Mouse (Mus musculus) limb, embryonic 15.5 days (tissue): Measurements from ENCODE around the gene Flot1. TPM values are rescaled to one million over a fixed set of nuclear protein-coding genes. Genes with fewer than 3 reads are reported as not detected.

Experiments
- ATAC-seq: fragments of 200-750 bp; cut with Nextera tagmentation; 2 replicates; pipeline ENCODE4 v1.8.0; 2017; ENCODE audit warnings: low read depth, moderate TSS enrichment; ENCODE audit not compliant: insufficient number of reproducible peaks, low FRiP score, low TSS enrichment
- H3K27ac ChIP-seq: fragments of 300-500 bp; sonication (generic); 2 replicates; pipeline ENCODE4 v1.5.1; 2015; ENCODE audit warnings: moderate library complexity, mild to moderate bottlenecking, inconsistent platforms
- H3K27me3 ChIP-seq: fragments of 300-500 bp; sonication (generic); 2 replicates; pipeline ENCODE4 v1.6.1; 2015; ENCODE audit warnings: inconsistent platforms
- H3K36me3 ChIP-seq: fragments of 300-500 bp; sonication (generic); 2 replicates; pipeline ENCODE4 v1.6.1; 2015; ENCODE audit warnings: inconsistent platforms
- H3K4me1 ChIP-seq: fragments of 300-500 bp; sonication (generic); 2 replicates; pipeline ENCODE4 v1.6.1; 2015; ENCODE audit warnings: inconsistent platforms
- H3K4me2 ChIP-seq: fragments of 300-500 bp; sonication (generic); 2 replicates; pipeline ENCODE4 v1.6.1; 2015; ENCODE audit warnings: mild to moderate bottlenecking, inconsistent platforms
- H3K4me3 ChIP-seq: fragments of 300-500 bp; sonication (generic); 2 replicates; pipeline ENCODE4 v1.5.1; 2015; ENCODE audit warnings: mild to moderate bottlenecking, inconsistent platforms
- H3K9ac ChIP-seq: fragments of 300-500 bp; sonication (generic); 2 replicates; pipeline ENCODE4 v1.6.1; 2015; ENCODE audit warnings: inconsistent platforms
- H3K9me3 ChIP-seq: fragments of 300-500 bp; sonication (generic); 2 replicates; pipeline ENCODE4 v1.6.1; 2016; ENCODE audit warnings: inconsistent platforms
- WGBS: fragments of 180-500 bp; shearing (Covaris S2); methylation state at CpG from one replicate; pipeline ENCODE4 v1.1.7; 2015; 5-methylcytosine and 5-hydroxymethylcytosine counted together
- polyA plus RNA-seq: library from polyadenylated mRNA; unstranded; fragments of >200 nt; fragmentation: Nextera tagmentation; extraction: Ambion mirVana; gene quantifications from 2 replicates; pipeline ENCODE4 v1.2.1, GENCODE M21; 2015

Flot1 gene
- 60.2 and 70.9 TPM in 2 replicates for polyA plus RNA-seq

- Histone ChIP-seq H3K27ac (peak within 1 kb of the TSS; percentile 85), H3K4me1 (peaks cover 36% of the 10 kb centered on the region), H3K27me3 (no peaks in the 10 kb centered on the region), H3K4me3 (peak within 1 kb of the TSS; percentile 64), H3K36me3 (peaks cover 36% of the 10 kb centered on the region), H3K4me2 (peak within 1 kb of the TSS; percentile 94), H3K9ac (peak within 1 kb of the TSS; percentile 65), H3K9me3 (no peaks in the 10 kb centered on the region)
- peak; percentile 87 for ATAC-seq
- under 1% methylated on average over 45 of the region's 47 CpGs for WGBS
Measured at GRCm38 (mm10) chr17:35822964-35823937, at the start of gene Flot1. Gene Flot1, plus strand, starts transcription at chr17:35823230.

GRCm38 (mm10) chr17:35776811-35777609, 46.0 kb upstream of the Flot1 start:
- WGBS = 38% methylated on average over 13 of the region's 13 CpGs

GRCm38 (mm10) chr17:35778965-35779364, 44.1 kb upstream of the Flot1 start:
- no peak overlapping the region for H3K9ac ChIP-seq
- H3K4me1 ChIP-seq = peaks cover 12% of the 10 kb centered on the region
- 64% methylated on average over 6 of the region's 6 CpGs for WGBS
- no peak overlapping the region for H3K4me2 ChIP-seq
- no peak overlapping the region for H3K4me3 ChIP-seq
- H3K27me3 ChIP-seq = no peaks in the 10 kb centered on the region
- ATAC-seq = no peak
- no peak overlapping the region for H3K27ac ChIP-seq
- H3K9me3 ChIP-seq = no peaks in the 10 kb centered on the region
- no peaks in the 10 kb centered on the region for H3K36me3 ChIP-seq

More at GRCm38 (mm10) chr17:35776811-35777609, 46.0 kb upstream of the Flot1 start:
- ATAC-seq = 0 out of 2 replicates have a peak, but pooled peaks have one; percentile 56
- H3K4me1 ChIP-seq = peaks cover 12% of the 10 kb centered on the region
- no peaks in the 10 kb centered on the region for H3K36me3 ChIP-seq
- no peaks in the 10 kb centered on the region for H3K27me3 ChIP-seq
- H3K4me2 ChIP-seq = no peak overlapping the region
- no peak overlapping the region for H3K4me3 ChIP-seq
- no peak overlapping the region for H3K9ac ChIP-seq
- no peaks in the 10 kb centered on the region for H3K9me3 ChIP-seq
- H3K27ac ChIP-seq = peak overlapping the region; percentile 33

- Histone ChIP-seq H3K27ac (no peak overlapping the region), H3K4me1 (peaks cover 12% of the 10 kb centered on the region), H3K4me2 (no peak overlapping the region), H3K9me3 (no peaks in the 10 kb centered on the region), H3K4me3 (no peak overlapping the region), H3K9ac (no peak overlapping the region), H3K27me3 (no peaks in the 10 kb centered on the region), H3K36me3 (no peaks in the 10 kb centered on the region)
- no peak for ATAC-seq
- WGBS = 67% methylated on average over 10 of the region's 10 CpGs
Measured at GRCm38 (mm10) chr17:35779466-35780205, 43.4 kb upstream of the Flot1 start.

- no peak for ATAC-seq
- Histone ChIP-seq H3K27me3 (no peaks in the 10 kb centered on the region), H3K9ac (no peak overlapping the region), H3K27ac (no peak overlapping the region), H3K4me3 (no peak overlapping the region), H3K4me2 (no peak overlapping the region), H3K9me3 (no peaks in the 10 kb centered on the region), H3K36me3 (no peaks in the 10 kb centered on the region), H3K4me1 (peaks cover 12% of the 10 kb centered on the region)
- WGBS = 85% methylated on average over 7 of the region's 7 CpGs
Measured at GRCm38 (mm10) chr17:35780362-35780761, 42.7 kb upstream of the Flot1 start.

GRCm38 (mm10) chr17:35782398-35782797, 40.6 kb upstream of the Flot1 start:
- Histone ChIP-seq H3K4me2 (no peak overlapping the region), H3K4me3 (no peak overlapping the region), H3K36me3 (no peaks in the 10 kb centered on the region), H3K9me3 (no peaks in the 10 kb centered on the region), H3K27me3 (no peaks in the 10 kb centered on the region), H3K9ac (no peak overlapping the region), H3K4me1 (peaks cover 4% of the 10 kb centered on the region), H3K27ac (no peak overlapping the region)
- 78% methylated on average over 2 of the region's 2 CpGs for WGBS
- ATAC-seq = no peak

GRCm38 (mm10) chr17:35782924-35783323, 40.1 kb upstream of the Flot1 start:
- 71% methylated on average over 5 of the region's 5 CpGs for WGBS
- no peak overlapping the region for H3K4me3 ChIP-seq
- H3K27me3 ChIP-seq = no peaks in the 10 kb centered on the region

GRCm38 (mm10) chr17:35783944-35784343, 39.1 kb upstream of the Flot1 start:
- Histone ChIP-seq H3K36me3 (no peaks in the 10 kb centered on the region), H3K9me3 (no peaks in the 10 kb centered on the region), H3K4me1 (no peaks in the 10 kb centered on the region), H3K4me3 (no peak overlapping the region), H3K4me2 (no peak overlapping the region), H3K27me3 (no peaks in the 10 kb centered on the region), H3K27ac (no peak overlapping the region), H3K9ac (no peak overlapping the region)
- no peak for ATAC-seq
- 70% methylated on average over 6 of the region's 6 CpGs for WGBS

More at GRCm38 (mm10) chr17:35782924-35783323, 40.1 kb upstream of the Flot1 start:
- no peak for ATAC-seq
- no peaks in the 10 kb centered on the region for H3K4me1 ChIP-seq
- H3K9ac ChIP-seq = no peak overlapping the region
- no peaks in the 10 kb centered on the region for H3K9me3 ChIP-seq
- H3K36me3 ChIP-seq = no peaks in the 10 kb centered on the region
- H3K4me2 ChIP-seq = no peak overlapping the region
- no peak overlapping the region for H3K27ac ChIP-seq

- no peak overlapping the region for H3K9ac ChIP-seq
- no peak overlapping the region for H3K4me2 ChIP-seq
- ATAC-seq = no peak
- H3K27ac ChIP-seq = no peak overlapping the region
- no peaks in the 10 kb centered on the region for H3K36me3 ChIP-seq
- H3K4me3 ChIP-seq = no peak overlapping the region
- no peaks in the 10 kb centered on the region for H3K27me3 ChIP-seq
- no peaks in the 10 kb centered on the region for H3K4me1 ChIP-seq
- 85% methylated on average over 4 of the region's 4 CpGs for WGBS
- no peaks in the 10 kb centered on the region for H3K9me3 ChIP-seq
Measured at GRCm38 (mm10) chr17:35785140-35785539, 37.9 kb upstream of the Flot1 start.

GRCm38 (mm10) chr17:35787493-35787892, 35.5 kb upstream of the Flot1 start:
- Histone ChIP-seq H3K27me3 (no peaks in the 10 kb centered on the region), H3K27ac (no peak overlapping the region), H3K4me3 (no peak overlapping the region), H3K9ac (no peak overlapping the region), H3K4me2 (no peak overlapping the region), H3K4me1 (no peaks in the 10 kb centered on the region), H3K9me3 (no peaks in the 10 kb centered on the region), H3K36me3 (no peaks in the 10 kb centered on the region)
- no peak for ATAC-seq

GRCm38 (mm10) chr17:35788025-35788424, 35.0 kb upstream of the Flot1 start:
- 65% methylated on average over 3 of the region's 3 CpGs for WGBS
- no peak overlapping the region for H3K4me3 ChIP-seq
- no peak for ATAC-seq

More at GRCm38 (mm10) chr17:35788025-35788424, 35.0 kb upstream of the Flot1 start:
- Histone ChIP-seq H3K36me3 (no peaks in the 10 kb centered on the region), H3K4me1 (no peaks in the 10 kb centered on the region), H3K27me3 (no peaks in the 10 kb centered on the region), H3K4me2 (no peak overlapping the region), H3K27ac (no peak overlapping the region), H3K9me3 (no peaks in the 10 kb centered on the region), H3K9ac (no peak overlapping the region)
